Mouse (Mus musculus) midbrain, embryonic 13.5 days (tissue): ENCODE measurements around the gene Traf2. TPM values are rescaled to one million over a fixed set of nuclear protein-coding genes. Genes with fewer than 3 reads are reported as not detected.

Source experiments
- ATAC-seq: fragments of 200-750 bp; cut with Nextera tagmentation; 2 replicates; pipeline ENCODE4 v1.8.0; 2017; ENCODE audit warnings: mild to moderate bottlenecking, moderate TSS enrichment, moderate library complexity
- H3K27ac ChIP-seq: fragments of 300-500 bp; sonication (generic); 2 replicates; pipeline ENCODE4 v1.5.1; 2015; ENCODE audit warnings: inconsistent platforms, mild to moderate bottlenecking, moderate library complexity
- H3K27me3 ChIP-seq: fragments of 300-500 bp; sonication (generic); 2 replicates; pipeline ENCODE4 v1.6.1; 2015; ENCODE audit warnings: mild to moderate bottlenecking, inconsistent platforms
- H3K36me3 ChIP-seq: fragments of 300-500 bp; sonication (generic); 2 replicates; pipeline ENCODE4 v1.6.1; 2015; ENCODE audit warnings: mild to moderate bottlenecking, inconsistent platforms
- H3K4me1 ChIP-seq: fragments of 300-500 bp; sonication (generic); replicated peaks from 2 replicates; pipeline ENCODE4 v1.6.1; 2015; ENCODE audit warnings: inconsistent platforms
- H3K4me2 ChIP-seq: fragments of 300-500 bp; sonication (generic); replicated peaks from 2 replicates; pipeline ENCODE4 v1.6.1; 2015; ENCODE audit warnings: moderate library complexity, mild to moderate bottlenecking, inconsistent platforms
- H3K4me3 ChIP-seq: fragments of 300-500 bp; sonication (generic); replicated peaks from 2 replicates; pipeline ENCODE4 v1.5.1; 2015; ENCODE audit warnings: mild to moderate bottlenecking, inconsistent platforms
- H3K9ac ChIP-seq: fragments of 300-500 bp; sonication (generic); replicated peaks from 2 replicates; pipeline ENCODE4 v1.6.1; 2015; ENCODE audit warnings: mild to moderate bottlenecking, inconsistent platforms
- H3K9me3 ChIP-seq: fragments of 300-500 bp; sonication (generic); 2 replicates; pipeline ENCODE4 v1.6.1; 2016; ENCODE audit warnings: mild to moderate bottlenecking, inconsistent platforms
- WGBS: fragments of 180-500 bp; shearing (Covaris S2); methylation state at CpG from one replicate; pipeline ENCODE4 v1.1.7; 2015; 5-methylcytosine and 5-hydroxymethylcytosine counted together
- polyA plus RNA-seq: library from polyadenylated mRNA; unstranded; fragments of >200 nt; fragmentation: Nextera tagmentation; extraction: Ambion mirVana; gene quantifications from 2 replicates; pipeline ENCODE4 v1.2.1, GENCODE M21; 2015

The Traf2 gene
- polyA plus RNA-seq, 1 experiment from 2014 or later: 24.1 TPM

GRCm38 (mm10) chr2:25498622-25499478 is 47.9 kb downstream of the Traf2 start:
- no peak overlapping the region for H3K4me2 ChIP-seq
- no peak overlapping the region for H3K4me3 ChIP-seq
- ATAC-seq: no peak
- H3K9me3 ChIP-seq: no peaks in the 10 kb centered on the region
- no peaks in the 10 kb centered on the region for H3K27me3 ChIP-seq
- H3K4me1 ChIP-seq: peaks cover 17% of the 10 kb centered on the region
- 74% methylated on average over 15 of the region's 15 CpGs for WGBS
- H3K9ac ChIP-seq: no peak overlapping the region
- H3K27ac ChIP-seq: no peak overlapping the region
- peaks cover 15% of the 10 kb centered on the region for H3K36me3 ChIP-seq

DNA sequence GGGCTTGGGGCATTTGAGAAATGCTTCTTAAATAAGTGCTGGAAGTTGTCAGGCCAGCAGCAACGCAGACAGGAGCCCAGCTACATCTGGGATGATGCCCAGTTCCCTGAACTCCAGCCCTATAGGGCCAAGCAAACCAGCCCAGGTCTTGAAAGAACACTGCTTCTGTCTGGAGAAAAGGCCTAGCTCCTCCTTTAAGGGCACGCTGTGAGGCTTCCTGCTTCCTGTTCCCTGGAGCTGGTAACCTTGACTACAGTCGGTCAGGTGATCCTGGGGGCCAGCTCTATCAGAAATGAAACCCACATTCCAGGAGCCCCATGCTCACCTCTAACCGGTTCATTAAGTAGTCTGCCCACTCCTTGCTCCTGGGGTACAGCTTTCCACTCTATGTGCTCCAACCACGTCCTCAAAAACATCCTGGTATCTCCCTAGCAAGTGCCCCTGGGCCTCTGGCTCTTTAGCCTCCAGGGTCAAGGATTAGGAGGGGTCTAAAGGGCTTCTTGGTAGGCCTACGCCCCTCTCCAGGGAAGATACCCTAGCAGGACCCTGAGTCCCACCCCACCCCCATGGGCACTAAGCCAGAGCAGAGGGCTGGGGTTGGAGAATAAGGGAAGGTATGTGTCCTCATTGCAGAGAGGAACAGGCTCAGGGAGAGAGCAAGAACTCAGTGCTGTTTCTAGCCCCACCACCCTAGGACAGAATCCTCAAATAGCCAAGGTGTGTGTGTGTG is 48.7 kb downstream of the Traf2 start:
- WGBS: 70% methylated on average over 6 of the region's 6 CpGs
- no peak for ATAC-seq

GRCm38 (mm10) chr2:25496462-25496861 is 50.3 kb downstream of the Traf2 start:
- H3K36me3 ChIP-seq: no peaks in the 10 kb centered on the region
- ATAC-seq: no peak
- 47% methylated on average over 4 of the region's 4 CpGs for WGBS

More for the DNA sequence above, 48.7 kb downstream of the Traf2 start:
- peaks cover 17% of the 10 kb centered on the region for H3K4me1 ChIP-seq
- no peak overlapping the region for H3K4me2 ChIP-seq
- H3K9ac ChIP-seq: no peak overlapping the region
- H3K36me3 ChIP-seq: peaks cover 6% of the 10 kb centered on the region
- no peaks in the 10 kb centered on the region for H3K9me3 ChIP-seq
- no peak overlapping the region for H3K27ac ChIP-seq
- H3K27me3 ChIP-seq: no peaks in the 10 kb centered on the region
- H3K4me3 ChIP-seq: no peak overlapping the region

DNA sequence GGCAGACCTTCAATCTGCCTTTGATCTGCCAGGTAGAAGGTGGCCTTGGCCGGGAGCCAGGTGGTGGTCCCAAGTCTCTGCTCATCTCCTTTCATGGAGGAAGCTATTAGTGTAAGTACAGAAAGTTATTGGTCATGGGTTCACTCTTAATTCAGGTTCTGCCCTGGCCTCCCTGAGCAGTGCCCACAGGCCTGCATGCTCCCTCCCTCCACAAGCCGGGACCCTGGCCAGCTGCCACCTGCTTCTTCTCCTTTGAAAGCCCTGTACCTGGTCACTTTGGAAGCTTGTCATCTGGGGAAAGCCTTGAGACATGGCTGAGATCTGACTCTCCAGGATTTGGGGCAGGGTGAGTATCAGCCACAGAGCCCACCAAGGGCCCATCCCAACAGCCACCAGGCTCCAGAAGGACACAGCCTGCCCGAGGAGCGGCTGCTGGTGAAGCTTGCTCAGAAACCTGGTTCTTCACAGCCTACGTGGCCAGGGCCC is 53.2 kb downstream of the Traf2 start, which contains the start of gene Lcn12:
Gene Lcn12, minus strand, starts transcription at position 436 of the 486 bp plus-strand sequence.
- H3K27me3 ChIP-seq: no peaks in the 10 kb centered on the region
- no peak within 1 kb of the TSS for H3K9ac ChIP-seq
- ATAC-seq: no peak
- H3K4me2 ChIP-seq: no peak within 1 kb of the TSS
- no peaks in the 10 kb centered on the region for H3K9me3 ChIP-seq
- H3K36me3 ChIP-seq: no peaks in the 10 kb centered on the region
- no peak within 1 kb of the TSS for H3K4me3 ChIP-seq
- H3K4me1 ChIP-seq: no peaks in the 10 kb centered on the region
- WGBS: 89% methylated on average over 5 of the region's 5 CpGs
- H3K27ac ChIP-seq: no peak within 1 kb of the TSS

More at GRCm38 (mm10) chr2:25496462-25496861, 50.3 kb downstream of the Traf2 start:
- Histone ChIP-seq H3K27me3 (no peaks in the 10 kb centered on the region), H3K4me1 (peaks cover 7% of the 10 kb centered on the region), H3K27ac (no peak overlapping the region), H3K4me3 (no peak overlapping the region), H3K4me2 (no peak overlapping the region), H3K9ac (no peak overlapping the region), H3K9me3 (no peaks in the 10 kb centered on the region)

DNA sequence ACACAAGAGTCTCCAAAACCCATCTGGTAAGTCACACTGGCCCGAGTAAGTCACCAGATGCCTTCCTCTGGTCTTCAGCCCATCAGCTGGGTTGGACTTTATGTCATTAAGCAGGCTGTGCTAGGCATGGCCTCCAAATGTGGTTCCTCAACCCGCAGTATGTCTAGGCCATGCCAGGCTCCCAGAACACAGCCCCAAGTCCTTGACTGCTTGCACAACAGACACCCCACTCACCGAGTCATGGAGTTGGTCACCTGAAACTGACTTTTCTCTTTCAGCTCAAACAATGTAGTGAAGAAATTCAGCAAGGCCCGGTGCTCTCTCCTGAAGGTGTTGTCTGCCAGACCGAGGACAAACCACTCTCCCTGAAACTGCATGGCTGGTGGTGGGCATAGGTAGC is 53.8 kb downstream of the Traf2 start:
- 81% methylated on average over 5 of the region's 5 CpGs for WGBS
- Histone ChIP-seq H3K36me3 (no peaks in the 10 kb centered on the region), H3K27ac (no peak overlapping the region), H3K4me2 (no peak overlapping the region), H3K27me3 (0 out of 2 replicates have a peak, but pooled peaks cover 3% of the 10 kb centered on the region), H3K4me1 (no peaks in the 10 kb centered on the region), H3K4me3 (no peak overlapping the region), H3K9me3 (no peaks in the 10 kb centered on the region), H3K9ac (no peak overlapping the region)
- no peak for ATAC-seq

- Histone ChIP-seq H3K4me3 (no peak overlapping the region), H3K4me1 (no peaks in the 10 kb centered on the region), H3K27ac (no peak overlapping the region), H3K9ac (no peak overlapping the region), H3K4me2 (no peak overlapping the region), H3K27me3 (0 out of 2 replicates have a peak, but pooled peaks cover 3% of the 10 kb centered on the region), H3K9me3 (no peaks in the 10 kb centered on the region), H3K36me3 (no peaks in the 10 kb centered on the region)
- no peak for ATAC-seq
- 84% methylated on average over 7 of the region's 7 CpGs for WGBS
These were observed 58.1 kb downstream of the Traf2 start for GRCm38 (mm10) chr2:25488671-25489068.

DNA sequence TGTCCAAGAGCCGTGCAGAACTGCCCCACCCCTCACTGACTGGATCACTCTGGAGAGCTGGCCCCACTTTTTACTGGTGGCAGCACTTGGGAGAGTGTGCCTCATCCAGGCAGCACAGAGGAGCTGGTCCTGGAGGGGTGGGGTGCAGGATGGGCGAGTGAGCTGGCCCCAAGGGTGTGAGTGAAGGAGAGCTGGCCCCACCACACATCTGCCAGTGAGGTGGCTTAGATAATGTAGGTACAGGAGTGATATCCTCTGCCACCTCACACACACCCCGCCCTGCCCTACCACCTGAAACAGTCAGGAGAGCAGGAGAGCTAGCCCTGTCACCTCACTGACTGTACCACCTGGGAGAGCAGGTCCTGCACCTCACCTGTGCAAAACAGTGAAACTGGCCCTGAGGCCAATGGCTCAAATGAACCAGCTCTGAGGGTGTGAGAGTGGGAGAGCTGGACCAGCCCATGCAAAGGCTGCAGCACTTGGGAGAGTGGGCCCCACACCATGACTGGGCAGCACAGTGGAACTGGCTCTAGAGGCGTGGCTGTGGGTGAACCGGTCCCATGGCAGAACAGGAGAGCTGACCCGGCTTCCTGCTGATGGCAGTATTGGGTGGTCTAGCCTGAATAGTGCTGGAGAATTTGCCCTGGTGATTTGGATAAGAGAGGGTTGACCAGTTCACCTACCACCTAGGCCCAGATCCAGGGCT is 58.6 kb downstream of the Traf2 start:
- H3K4me1 ChIP-seq: no peaks in the 10 kb centered on the region
- WGBS: 73% methylated on average over 6 of the region's 6 CpGs
- no peak overlapping the region for H3K27ac ChIP-seq
- no peaks in the 10 kb centered on the region for H3K36me3 ChIP-seq
- no peak overlapping the region for H3K4me3 ChIP-seq
- H3K27me3 ChIP-seq: 0 out of 2 replicates have a peak, but pooled peaks cover 3% of the 10 kb centered on the region
- H3K4me2 ChIP-seq: no peak overlapping the region
- no peak overlapping the region for H3K9ac ChIP-seq
- no peak for ATAC-seq
- H3K9me3 ChIP-seq: no peaks in the 10 kb centered on the region

GRCm38 (mm10) chr2:25484901-25485647 is 61.7 kb downstream of the Traf2 start:
- 70% methylated on average over 11 of the region's 11 CpGs for WGBS
- ATAC-seq: no peak
- H3K27ac ChIP-seq: no peak overlapping the region

GRCm38 (mm10) chr2:25482969-25483368 is 63.8 kb downstream of the Traf2 start:
- Histone ChIP-seq H3K27ac (no peak overlapping the region), H3K4me3 (no peak overlapping the region), H3K9me3 (no peaks in the 10 kb centered on the region), H3K9ac (no peak overlapping the region), H3K36me3 (no peaks in the 10 kb centered on the region), H3K4me1 (no peaks in the 10 kb centered on the region), H3K27me3 (no peaks in the 10 kb centered on the region), H3K4me2 (no peak overlapping the region)
- no peak for ATAC-seq
- WGBS: 34% methylated on average over 7 of the region's 7 CpGs

More at GRCm38 (mm10) chr2:25484901-25485647, 61.7 kb downstream of the Traf2 start:
- H3K4me2 ChIP-seq: no peak overlapping the region
- no peak overlapping the region for H3K9ac ChIP-seq
- H3K27me3 ChIP-seq: 0 out of 2 replicates have a peak, but pooled peaks cover 3% of the 10 kb centered on the region
- H3K4me1 ChIP-seq: no peaks in the 10 kb centered on the region
- H3K4me3 ChIP-seq: no peak overlapping the region
- no peaks in the 10 kb centered on the region for H3K9me3 ChIP-seq
- no peaks in the 10 kb centered on the region for H3K36me3 ChIP-seq

DNA sequence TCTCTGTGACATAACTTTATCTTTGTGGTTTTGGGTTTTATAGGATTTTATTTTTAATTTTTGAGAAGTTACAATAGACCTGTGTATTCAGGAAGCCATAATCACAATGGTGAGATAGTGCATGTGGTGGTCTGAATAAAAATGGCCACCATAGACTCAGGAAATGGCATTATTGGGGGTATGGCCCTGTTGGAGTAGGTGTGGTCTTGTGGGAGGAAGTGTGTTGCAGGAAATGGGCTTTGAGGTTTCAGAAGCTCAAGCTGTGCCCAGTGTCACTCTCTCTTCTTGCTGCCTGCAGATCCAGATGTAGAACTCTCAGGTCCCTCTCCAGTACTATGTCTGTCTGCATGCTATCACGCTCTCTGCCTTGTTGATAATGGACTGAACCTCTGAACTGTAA is 66.2 kb downstream of the Traf2 start:
- H3K4me2 ChIP-seq: no peak overlapping the region
- no peak overlapping the region for H3K27ac ChIP-seq
- no peaks in the 10 kb centered on the region for H3K4me1 ChIP-seq
- no peak overlapping the region for H3K4me3 ChIP-seq
- H3K36me3 ChIP-seq: no peaks in the 10 kb centered on the region
- no peak overlapping the region for H3K9ac ChIP-seq
- no peaks in the 10 kb centered on the region for H3K9me3 ChIP-seq
- no peak for ATAC-seq
- 94% methylated on average over 1 of the region's 1 CpGs for WGBS
- no peaks in the 10 kb centered on the region for H3K27me3 ChIP-seq
